Mouse (Mus musculus) cerebellum, adult 2 months (tissue): ENCODE data around the gene Zfp341.

Experiments
- CTCF ChIP-seq: fragments of 200-500 bp; IDR thresholded peaks from 2 replicates; pipeline ENCODE4 v1.5.1; 2011; ENCODE audit warnings: low read depth, mild to moderate bottlenecking, control low read depth, low read length, moderate library complexity, borderline replicate concordance; ENCODE audit not compliant: insufficient read depth
- POLR2A ChIP-seq: fragments of 200-500 bp; IDR thresholded peaks from 2 replicates; pipeline ENCODE4 v1.6.1; 2011; ENCODE audit warnings: low read length, control low read depth, borderline replicate concordance; ENCODE audit not compliant: insufficient read depth

- TF ChIP-seq POLR2A: no peak
- no peak for TF ChIP-seq CTCF
These were observed 6.1 kb upstream of the Zfp341 start for GRCm38 (mm10) chr2:154606965-154607364.
